Mouse (Mus musculus) kidney, adult 11 months (tissue): ENCODE results near the gene Fbp2.
"Not testable (repeated sequence)": the region's sequence is repeated elsewhere in the genome, so short reads cannot be mapped to it uniquely, and the experiment has no call there.

Source experiments
- DNase-seq: peaks from one replicate; pipeline ENCODE4 v3.0.0; 2022

The Fbp2 gene

DNA sequence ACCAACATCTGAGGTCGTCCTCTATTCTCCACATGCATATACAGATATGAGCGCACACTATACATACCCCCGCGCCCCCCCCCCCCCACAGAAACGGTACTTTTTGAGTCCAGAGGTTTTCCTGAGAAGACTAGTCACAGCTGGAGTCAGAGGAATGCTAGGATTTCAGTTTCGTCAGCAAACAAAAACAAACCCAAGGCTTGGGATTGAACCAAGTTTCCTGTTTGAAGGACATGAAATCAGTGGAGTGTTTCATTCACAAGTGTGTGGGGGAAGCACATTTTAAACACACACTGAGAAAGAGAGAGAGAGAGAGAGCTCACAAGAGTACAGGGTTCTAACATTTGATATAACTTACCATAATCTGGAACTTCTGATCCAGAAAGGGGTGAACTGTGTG is 5.5 kb upstream of the Fbp2 start:
- no peak for DNase-seq

- DNase-seq: no peak
Observed at GRCm38 (mm10) chr13:62862875-62863274, 4.7 kb upstream of the Fbp2 start.

- no peak for DNase-seq
Observed at GRCm38 (mm10) chr13:62860068-62860467, 1.8 kb upstream of the Fbp2 start.

DNA sequence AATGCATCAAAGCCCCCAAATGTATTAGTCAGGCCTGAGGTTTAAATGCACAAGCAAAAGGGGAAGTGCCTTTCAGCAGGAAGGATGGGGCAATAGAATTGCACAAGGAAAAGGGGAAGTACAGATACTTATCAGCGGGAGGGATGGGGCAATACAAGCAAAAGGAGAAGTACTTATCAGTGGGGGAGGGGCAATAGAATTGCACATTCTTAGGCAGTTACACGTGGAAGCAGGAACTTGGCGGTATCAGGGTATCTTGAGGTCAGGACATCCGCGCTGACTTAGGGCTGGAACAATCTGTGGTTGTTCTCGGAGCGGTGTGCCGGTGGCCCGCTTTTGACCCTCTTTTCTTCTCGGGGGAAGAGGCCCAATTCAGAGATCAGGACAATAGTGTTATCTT is 1.0 kb upstream of the Fbp2 start:
- not testable (repeated sequence) for DNase-seq

GRCm38 (mm10) chr13:62856850-62857249 is 1.4 kb downstream of the Fbp2 start:
- DNase-seq: peak; percentile 51

GRCm38 (mm10) chr13:62856305-62856675 is 1.9 kb downstream of the Fbp2 start:
- DNase-seq: peak; percentile 81

GRCm38 (mm10) chr13:62855396-62856304 is 2.6 kb downstream of the Fbp2 start:
- DNase-seq: no peak

GRCm38 (mm10) chr13:62854666-62855065 is 3.6 kb downstream of the Fbp2 start:
- DNase-seq: peak; percentile 48

DNA sequence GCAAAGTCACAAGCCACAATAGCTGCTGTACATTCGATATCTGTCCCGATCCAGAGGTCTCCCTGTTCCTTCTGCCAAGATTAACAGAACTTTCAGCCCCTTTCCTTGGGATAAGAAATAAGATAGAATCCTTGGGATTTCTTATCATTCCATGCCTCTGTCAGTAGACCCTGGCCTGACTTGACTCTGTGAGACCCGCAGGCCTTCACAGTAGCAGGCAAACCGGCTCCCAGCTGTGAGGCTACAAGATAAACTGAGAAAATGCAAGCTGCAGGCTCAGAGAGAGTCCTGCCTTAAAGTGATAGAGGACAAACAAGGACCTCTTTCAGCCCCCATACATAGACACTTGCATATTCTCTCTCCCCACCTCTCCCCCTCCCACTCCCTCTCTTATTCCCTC is 24.9 kb downstream of the Fbp2 start:
- DNase-seq: no peak

DNA sequence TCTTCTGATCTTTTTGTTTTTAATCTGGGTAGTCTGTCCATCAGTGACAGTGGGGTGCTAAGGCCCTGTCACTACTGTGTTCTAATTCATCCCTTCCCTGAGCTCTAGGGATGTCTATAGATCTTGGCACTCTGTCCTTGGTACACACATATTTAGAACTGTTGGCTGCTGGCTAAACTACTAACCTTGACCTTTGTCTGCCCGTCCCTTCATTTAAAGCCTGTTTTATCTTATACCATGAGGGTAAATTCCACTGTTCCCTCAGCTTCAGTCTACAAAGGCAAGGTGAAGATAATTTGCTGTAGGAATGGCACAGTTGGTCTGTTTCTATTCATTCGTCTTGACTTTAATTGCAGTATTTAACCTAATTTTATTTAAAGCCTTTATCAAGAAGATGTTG is 26.0 kb downstream of the Fbp2 start:
- DNase-seq: no peak

DNA sequence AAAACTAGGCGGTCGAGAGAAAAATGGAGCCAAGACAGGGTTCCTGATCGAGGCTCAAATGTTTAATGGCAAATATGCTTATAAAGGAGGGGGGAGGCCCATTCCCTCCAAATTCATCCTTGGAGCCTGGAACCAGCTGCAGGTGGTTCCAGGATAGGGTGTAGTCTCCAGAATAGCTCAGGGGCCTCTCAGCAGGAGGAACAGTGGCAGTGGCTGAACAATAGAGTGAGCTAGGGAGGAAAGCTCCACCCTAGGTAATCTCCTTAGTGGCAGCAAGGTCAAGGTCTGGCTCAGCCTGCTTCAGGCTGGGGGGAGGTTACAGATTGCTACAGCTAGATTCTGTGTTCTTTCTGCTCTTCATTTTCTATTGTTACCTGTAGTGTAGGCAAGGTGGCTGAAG is 42.5 kb downstream of the Fbp2 start:
- DNase-seq: not testable (repeated sequence)

DNA sequence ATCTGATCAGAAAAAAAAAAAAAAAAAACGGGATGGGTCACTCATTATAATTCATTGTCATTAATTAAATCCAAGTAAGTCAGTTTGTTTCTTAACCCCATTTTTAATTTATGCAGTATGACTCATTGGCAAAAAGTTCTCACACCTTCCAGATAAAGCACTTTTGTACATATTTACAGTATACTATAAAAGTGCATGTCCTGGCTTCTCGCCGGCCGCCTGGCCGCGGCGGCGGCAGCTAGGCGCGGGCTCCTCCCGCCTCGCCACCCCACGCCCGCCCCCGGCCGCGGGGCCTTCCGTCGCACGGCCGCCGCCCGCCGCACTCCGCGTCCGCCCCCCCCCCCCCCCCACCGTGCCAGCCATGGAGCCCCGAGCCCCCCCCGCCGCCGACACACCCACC is 45.5 kb downstream of the Fbp2 start:
- no peak for DNase-seq

DNA sequence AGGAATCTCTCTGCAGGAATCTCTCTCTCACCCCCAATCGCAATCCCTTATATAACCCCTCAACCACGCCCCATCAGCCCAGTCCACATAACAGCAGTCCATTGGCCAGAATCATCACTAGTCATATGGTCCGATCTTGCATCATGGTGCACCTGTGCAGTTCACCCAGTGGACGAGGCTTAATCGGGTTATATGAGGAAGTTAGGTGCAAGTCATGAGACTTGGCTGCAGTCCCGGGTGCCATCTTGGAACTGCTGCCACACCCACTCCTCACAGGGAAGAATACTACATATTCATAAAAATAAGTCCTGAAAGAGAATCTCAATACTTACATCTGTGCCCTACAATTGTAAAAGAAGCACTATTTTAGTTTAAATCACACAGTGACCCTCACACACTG is 50.2 kb downstream of the Fbp2 start:
- DNase-seq: not testable (repeated sequence)
